11 mouse cellular contexts compared by ENCODE assay signal in genomic region chr7:139087801-139088200, GRCm38 (mm10). TPM values are rescaled to one million over a fixed set of nuclear protein-coding genes. Genes with fewer than 3 reads are reported as not detected.
DNase-seq lines count a peak whose midpoint lies in the region; ATAC-seq lines count a peak whose summit lies in the region.
"Had no signal": no experiment of that assay in that cellular context is flagged by ENCODE, and none has a peak within 500 bp of the region (broad histone marks: within the 10 kb centered on the region; RNA-seq: fewer than 3 reads in every experiment).

No protein-coding gene starts in this region.

- 0 out of 2 replicates have a peak, but pooled peaks cover 2% of the 10 kb centered on the region for H3K4me1 ChIP-seq in forebrain, embryonic 11.5 days (replicated peaks; ENCODE audit: control insufficient read depth, insufficient read depth, low read length)
- H3K4me1 ChIP-seq in hindbrain, embryonic 16.5 days (ENCODE audit: control insufficient read depth, insufficient read depth, low read depth, low read length) = peaks cover 28% of the 10 kb centered on the region

- H3K36me3 ChIP-seq in forebrain, embryonic 11.5 days (ENCODE audit: control insufficient read depth, insufficient read depth, low read length) = no peaks in the 10 kb centered on the region; the same call in 1 of the 2 replicates
- peaks cover 14% of the 10 kb centered on the region for H3K36me3 ChIP-seq in hindbrain, embryonic 16.5 days (ENCODE audit: control insufficient read depth, insufficient read depth, low read length)

- H3K27ac ChIP-seq in forebrain, embryonic 11.5 days (ENCODE audit: low read depth, low read length) = no peak overlapping the region
- no peak overlapping the region for H3K27ac ChIP-seq in hindbrain, embryonic 16.5 days (ENCODE audit: low read depth, low read length)
- H3K27ac ChIP-seq: liver, embryonic 14.5 days had no signal

- peaks cover 2% of the 10 kb centered on the region for H3K27me3 ChIP-seq in forebrain, embryonic 11.5 days (ENCODE audit: control insufficient read depth, insufficient read depth, low read length)
- H3K27me3 ChIP-seq in hindbrain, embryonic 16.5 days (replicated peaks; ENCODE audit: control insufficient read depth, insufficient read depth, low read length) = no peaks in the 10 kb centered on the region

- H3K4me3 ChIP-seq in forebrain, embryonic 11.5 days (ENCODE audit: low read depth, low read length) = peak overlapping the region; percentile 73
- peak overlapping the region; percentile 73; the same call in 1 of the 2 replicates for H3K4me3 ChIP-seq in hindbrain, embryonic 16.5 days (ENCODE audit: low read length)

- WGBS in forebrain, embryonic 11.5 days = 67% methylated on average over 2 of the region's 2 CpGs
- WGBS in hindbrain, embryonic 16.5 days = 37% methylated on average over 2 of the region's 2 CpGs

- no peak for ATAC-seq in forebrain, embryonic 11.5 days (replicated peaks; ENCODE audit: low FRiP score)
- peak; percentile 48 for ATAC-seq in hindbrain, embryonic 16.5 days

- H3K4me2 ChIP-seq in forebrain, embryonic 11.5 days (ENCODE audit: low read depth, low read length, severe bottlenecking) = peak overlapping the region; percentile 77; the same call in 1 of the 2 replicates
- H3K4me2 ChIP-seq in hindbrain, embryonic 16.5 days (ENCODE audit: low read length) = peak overlapping the region; percentile 86

- no peaks in the 10 kb centered on the region for H3K9me3 ChIP-seq in forebrain, embryonic 11.5 days (ENCODE audit: control insufficient read depth, low read length)
- no peaks in the 10 kb centered on the region for H3K9me3 ChIP-seq in hindbrain, embryonic 16.5 days (ENCODE audit: control insufficient read depth, low read length)

- peak; percentile 41 for DNase-seq in adrenal gland, postnatal 14 days
- DNase-seq in adrenal gland, postnatal 4 days (ENCODE audit: low spot score in 2 of 2) = no peak
- DNase-seq in 3134 (ENCODE audit: extremely low read depth, insufficient read length, low spot score) = peak; percentile 43
- DNase-seq in forebrain, embryonic 11.5 days (ENCODE audit: low spot score) = no peak
- no peak for DNase-seq in embryo, embryonic 11 days
- DNase-seq in MN1 (ENCODE audit: low spot score) = no peak
- no peak for DNase-seq in urinary bladder, adult 2 months (ENCODE audit: low spot score)
- DNase-seq: kidney, adult 18-20 months; thymus, adult 18-20 months had no signal

- peak overlapping the region; percentile 87; the same call in 1 of the 2 replicates for H3K9ac ChIP-seq in forebrain, embryonic 11.5 days (ENCODE audit: low read length)
- no peak overlapping the region for H3K9ac ChIP-seq in hindbrain, embryonic 16.5 days (ENCODE audit: low read depth, low read length)
- H3K9ac ChIP-seq: liver, embryonic 14.5 days had no signal

RNA-seq across cellular contexts. Expression of gene Dpysl4, which starts 2.0 kb away (rescaled TPM):
- total RNA-seq in adrenal gland, postnatal 14 days (2021) = 3.4 and 4.0 TPM in 2 replicates
- total RNA-seq in adrenal gland, postnatal 4 days (2021) = 1 to 10 TPM; 5.9 to 6.1 TPM
- 113 and 125 TPM in 2 replicates for polyA plus RNA-seq in forebrain, embryonic 11.5 days (2014; fragmentation: Nextera tagmentation; extraction: Ambion mirVana)
- polyA plus RNA-seq in hindbrain, embryonic 16.5 days (2015; fragmentation: Nextera tagmentation; extraction: Ambion mirVana) = 177 and 182 TPM in 2 replicates
- polyA plus RNA-seq in urinary bladder, adult 2 months (2012; rRNA removed) = 3.7 and 4.3 TPM in 2 replicates

Comparison
In these comparisons a context has a peak if more than half of its experiments do, and no peak if none do; other contexts are left out.
1. DNase-seq: peak in adrenal gland, postnatal 14 days (single experiment) and 3134 (single experiment); none in adrenal gland, postnatal 4 days (0 of 2), forebrain, embryonic 11.5 days (single experiment), embryo, embryonic 11 days (single experiment), MN1 (single experiment) and urinary bladder, adult 2 months (single experiment).
2. RNA of gene Dpysl4, which starts 2.0 kb away (polyA plus RNA-seq): 177 to 182 TPM in hindbrain, embryonic 16.5 days and 113 to 125 TPM in forebrain, embryonic 11.5 days; 3.7 to 4.3 TPM in urinary bladder, adult 2 months; every median in the first group is over 10 times any median in the second.